Mouse (Mus musculus) lung, adult 2 months (tissue): ENCODE data around the gene Gak.

Experiments used
- CTCF ChIP-seq: fragments of 200-500 bp; IDR thresholded peaks from 2 replicates; pipeline ENCODE4 v1.5.1; 2011; ENCODE audit warnings: mild to moderate bottlenecking, low read length, control low read depth; ENCODE audit not compliant: insufficient read depth
- POLR2A ChIP-seq: fragments of 200-500 bp; IDR thresholded peaks from 2 replicates; pipeline ENCODE4 v1.6.1; 2011; ENCODE audit warnings: low read depth, mild to moderate bottlenecking, control low read depth, low read length, borderline replicate concordance; ENCODE audit errors: extremely low read depth

GRCm38 (mm10) chr5:108671757-108672156 lies 42.2 kb upstream of the Gak start:
- TF ChIP-seq CTCF (no peak), POLR2A (no peak)
